Mouse (Mus musculus): ENCODE data around the gene Tenm3.

Tenm3 gene

DNA sequence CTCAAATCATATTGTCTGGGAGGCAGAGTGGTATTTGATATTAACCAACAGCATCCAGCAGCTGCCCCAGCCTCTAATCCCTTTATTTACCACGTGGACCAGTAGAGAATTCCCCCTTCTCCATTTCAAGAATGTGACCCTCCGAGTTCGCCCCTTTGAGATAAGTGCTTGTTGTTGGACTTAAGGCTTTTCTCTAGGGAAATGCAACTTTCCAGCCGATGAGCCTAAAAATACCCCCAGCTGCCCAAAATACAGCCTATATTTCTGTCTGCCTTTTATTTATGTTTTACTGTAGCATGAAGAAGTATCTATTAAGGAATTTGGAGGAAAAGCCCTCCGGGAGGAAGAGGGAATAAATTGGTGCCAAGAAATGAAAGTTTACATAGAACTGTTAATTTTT lies 251.9 kb downstream of the Tenm3 start:
- no peak for DNase-seq (ENCODE audit: low read depth, low spot score)

DNA sequence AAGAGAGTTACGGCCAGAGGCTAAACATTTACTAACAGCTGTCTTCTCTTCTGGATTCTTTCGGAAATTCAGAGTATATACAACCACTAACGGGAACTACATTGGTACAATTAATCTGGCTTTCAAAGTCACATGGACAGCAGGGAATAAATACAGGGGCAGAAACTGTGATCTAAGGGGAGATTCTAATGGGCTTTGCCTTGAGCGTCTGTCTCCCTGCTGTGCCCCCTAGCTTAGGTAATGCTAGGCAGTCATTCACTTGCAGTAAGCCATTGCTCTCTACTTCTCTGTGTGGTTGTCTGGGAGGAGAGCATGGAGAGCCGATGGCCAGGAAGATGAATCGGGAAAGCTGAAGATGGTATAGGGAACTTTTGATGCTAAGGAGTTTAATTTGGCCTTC lies 264.0 kb downstream of the Tenm3 start:
- DNase-seq (ENCODE audit: low read depth, low spot score): peak; percentile 27

DNA sequence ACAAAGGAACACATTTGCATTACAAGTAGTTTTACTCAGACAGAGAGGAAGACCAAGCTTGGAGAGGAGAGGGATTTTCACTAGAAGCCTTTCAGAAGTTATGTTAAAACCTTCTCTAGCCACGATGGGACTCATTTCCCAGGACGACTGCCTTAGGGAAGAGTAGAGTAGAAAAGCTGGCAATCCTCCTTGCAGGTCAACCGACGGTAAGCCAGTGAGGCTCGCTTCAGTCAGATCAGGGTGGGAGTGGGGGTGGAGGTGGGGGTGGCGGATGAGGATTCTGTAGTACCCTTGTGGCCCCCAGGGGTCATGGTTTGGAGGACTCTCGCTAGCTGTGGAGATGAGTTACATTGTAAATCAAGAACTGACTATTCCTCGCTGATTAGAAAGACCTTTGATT lies 264.6 kb downstream of the Tenm3 start:
- DNase-seq (ENCODE audit: low read depth, low spot score): peak; percentile 80

DNA sequence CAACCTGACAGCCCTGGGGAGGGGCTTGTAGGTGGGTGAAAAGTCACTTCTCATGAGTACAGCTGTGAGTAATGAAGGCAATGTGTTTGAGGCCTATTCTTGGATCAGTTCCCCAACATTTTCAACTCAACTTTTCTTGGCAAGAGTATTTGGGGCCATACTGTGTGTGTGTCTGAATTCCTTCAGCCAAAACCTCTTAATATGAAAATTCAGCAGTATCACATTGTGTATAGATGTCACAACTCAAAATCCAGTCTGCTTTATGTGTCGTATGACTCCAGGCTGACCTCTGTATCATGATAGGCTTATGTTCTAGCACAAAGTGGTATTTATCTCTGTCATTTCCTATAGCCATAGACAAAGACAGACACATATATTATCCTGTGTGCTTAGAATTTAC lies 270.8 kb downstream of the Tenm3 start:
- no peak for DNase-seq (ENCODE audit: low read depth, low spot score)

DNA sequence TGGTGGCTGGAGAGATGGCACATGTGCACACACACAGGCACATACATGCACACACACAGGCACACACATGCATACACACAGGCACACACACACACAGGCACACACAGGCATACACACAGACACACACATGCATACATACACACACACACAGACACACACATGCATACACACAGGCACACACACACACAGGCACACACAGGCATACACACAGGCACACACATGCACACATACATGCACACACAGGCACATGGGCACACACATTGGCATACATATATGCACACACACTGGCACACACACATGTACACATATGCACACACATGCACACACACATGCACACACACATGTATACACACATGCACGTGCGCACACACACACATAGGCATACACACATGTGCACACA lies 271.4 kb downstream of the Tenm3 start:
- DNase-seq (ENCODE audit: low read depth, low spot score): no peak

DNA sequence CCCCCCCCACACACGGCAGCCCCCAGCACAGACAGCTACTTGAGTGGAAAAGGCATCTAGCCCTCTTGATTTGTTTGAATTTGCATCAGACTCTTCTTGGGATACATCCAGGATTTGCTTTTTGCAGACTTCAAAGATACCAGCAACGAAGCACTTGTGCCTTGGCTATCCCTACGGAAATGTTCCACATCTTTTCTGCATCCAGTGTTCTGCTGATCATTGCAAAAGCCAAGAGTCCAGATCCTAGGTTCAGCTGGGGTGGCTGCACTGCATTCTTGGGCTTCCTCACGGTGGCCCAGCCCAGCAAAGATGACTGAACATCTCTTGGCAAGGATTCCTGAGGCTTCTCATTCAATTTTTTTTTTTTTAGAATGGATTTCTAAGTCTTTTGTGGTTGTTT lies 275.1 kb downstream of the Tenm3 start:
- DNase-seq (ENCODE audit: low read depth, low spot score): no peak

DNA sequence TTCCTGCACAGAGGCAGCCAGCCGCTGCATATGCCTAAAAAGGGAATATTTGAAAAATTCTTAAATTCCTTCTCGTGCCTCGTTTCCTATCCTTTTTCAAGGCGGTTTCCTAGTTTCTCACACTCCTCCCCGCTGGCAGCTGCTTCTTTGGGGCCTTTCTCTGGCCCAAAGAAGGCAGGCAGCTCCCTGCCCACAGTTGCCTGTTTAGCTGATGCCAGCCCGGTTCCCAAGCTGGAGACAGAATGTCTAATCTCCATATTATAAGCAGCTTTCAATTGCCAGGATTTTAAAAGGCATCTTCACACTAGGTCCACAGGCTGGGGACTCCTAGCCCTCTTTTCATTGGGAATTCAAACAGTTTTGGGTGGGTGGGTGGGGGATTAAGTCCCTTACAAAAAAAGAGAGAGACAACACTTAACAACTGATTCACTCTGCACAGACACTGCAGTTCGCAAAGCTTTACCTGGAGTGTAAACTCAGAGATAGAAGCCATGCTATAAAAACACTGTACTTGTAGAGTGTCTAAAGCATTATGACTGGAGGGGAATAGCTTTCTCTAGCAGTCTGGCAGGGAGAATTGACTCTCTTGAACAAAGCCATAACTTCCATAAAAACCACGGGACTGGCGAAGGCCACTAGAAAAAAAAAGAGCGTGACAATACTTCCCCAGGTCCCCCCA lies 275.7 kb downstream of the Tenm3 start:
- DNase-seq (ENCODE audit: low read depth, low spot score): no peak

DNA sequence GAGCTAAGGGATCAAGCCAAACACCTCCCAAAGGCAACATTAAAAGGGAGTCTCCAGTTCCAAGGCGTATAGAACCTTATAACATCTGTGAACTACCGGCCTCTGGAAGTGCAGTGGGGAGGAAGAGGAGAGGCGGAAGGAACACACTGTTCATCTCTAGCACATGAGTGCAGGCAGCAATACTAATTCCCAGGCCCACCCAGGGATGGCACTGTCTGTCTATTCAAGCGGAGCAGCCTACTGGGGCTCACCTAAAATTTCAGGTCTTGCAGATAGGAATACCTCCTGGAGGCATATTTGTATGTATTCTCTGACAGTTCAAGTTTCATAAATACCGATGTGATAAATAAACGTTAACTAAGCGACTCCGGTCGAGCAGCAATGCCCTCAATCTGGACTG lies 283.5 kb downstream of the Tenm3 start:
- no peak for DNase-seq (ENCODE audit: low read depth, low spot score)

DNA sequence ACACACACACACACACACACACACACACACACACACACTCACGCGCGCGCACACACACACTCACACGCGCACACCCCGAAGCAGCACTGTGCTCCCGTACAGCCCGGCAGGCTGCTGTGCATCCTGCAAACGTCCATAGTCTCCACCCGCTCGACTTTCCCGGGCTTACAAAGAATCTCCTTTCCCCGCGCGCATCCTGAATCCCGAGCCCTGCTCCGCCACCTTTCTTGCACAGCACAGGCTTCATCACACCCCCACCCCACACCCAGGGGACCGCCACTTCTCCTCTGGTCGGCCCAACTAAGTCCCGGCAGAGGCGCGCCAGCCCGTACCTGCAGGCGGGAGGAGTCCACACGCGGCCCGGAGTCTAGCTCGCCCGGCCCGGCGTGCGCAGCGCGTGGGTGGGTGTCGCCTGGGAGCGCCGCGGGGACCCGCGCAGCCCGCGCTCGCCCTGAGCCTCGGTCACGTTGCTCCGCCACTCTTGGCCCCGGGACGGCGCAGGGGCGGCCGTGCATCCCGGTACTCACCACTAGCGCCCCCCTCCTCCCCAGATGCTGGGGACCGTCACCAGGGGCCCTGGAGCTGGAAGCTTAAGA lies 288.1 kb downstream of the Tenm3 start:
- DNase-seq (ENCODE audit: low read depth, low spot score): peak; percentile 87

DNA sequence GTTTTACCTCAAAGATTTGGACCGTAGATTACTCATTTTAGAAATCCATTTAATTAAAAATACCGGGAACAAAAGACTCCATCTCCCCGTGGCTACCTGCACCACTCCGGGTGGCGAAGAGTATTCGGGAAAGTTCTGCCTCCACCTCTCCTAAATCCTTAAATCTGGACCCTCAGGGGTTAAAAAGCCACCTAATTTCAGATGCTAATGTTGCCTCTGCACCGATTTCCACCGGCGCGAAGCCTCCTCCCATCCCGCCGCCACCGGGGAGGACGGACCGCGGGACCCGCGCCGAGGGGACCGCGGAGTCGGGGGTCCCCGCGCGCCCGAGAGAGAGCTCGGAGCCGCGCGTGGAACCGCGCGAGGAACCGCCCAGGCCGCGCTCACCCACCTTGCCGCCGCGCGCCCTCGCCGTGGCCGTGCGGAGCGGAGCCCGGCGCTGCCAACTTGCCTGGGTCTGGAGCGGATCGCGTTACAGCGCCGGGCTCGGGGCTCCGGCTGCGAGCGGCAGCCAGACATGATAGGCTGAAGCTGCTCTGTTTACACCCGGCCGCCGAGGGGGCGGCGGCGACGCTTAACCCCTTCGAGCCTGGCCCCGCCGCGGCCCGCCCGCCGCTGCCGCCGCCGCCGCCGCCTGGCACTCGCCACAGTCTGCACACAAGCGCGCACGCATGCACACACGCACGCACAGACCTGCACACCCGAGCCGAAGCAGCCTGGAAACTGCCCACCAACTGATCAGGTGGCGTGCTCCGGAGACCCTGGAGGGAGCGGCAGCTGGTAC lies 288.8 kb downstream of the Tenm3 start:
- DNase-seq (ENCODE audit: low read depth, low spot score): peak; percentile 94

DNA sequence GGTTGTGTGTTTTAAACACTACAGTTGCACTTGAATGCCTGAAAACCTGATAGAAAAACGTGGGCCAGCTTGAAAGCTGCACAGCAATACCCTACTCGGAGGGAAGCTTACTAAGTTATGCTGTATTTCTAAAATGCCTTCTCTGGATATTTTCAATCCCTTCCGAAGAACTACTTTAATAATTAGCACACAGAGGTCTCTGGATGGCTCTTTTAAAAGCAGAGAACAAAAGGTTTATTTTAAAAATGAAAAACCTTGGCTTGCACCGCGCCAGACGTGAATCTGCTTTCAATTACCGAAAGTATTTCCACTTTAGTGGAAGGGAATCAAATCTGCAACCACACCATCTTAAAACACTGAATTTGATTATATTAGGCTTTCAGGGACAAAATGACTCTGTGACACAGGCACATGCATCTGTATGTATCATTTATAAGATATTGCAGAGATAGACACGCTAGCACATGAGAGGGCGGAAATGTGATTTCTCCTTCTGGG lies 289.9 kb downstream of the Tenm3 start:
- no peak for DNase-seq (ENCODE audit: low read depth, low spot score)

DNA sequence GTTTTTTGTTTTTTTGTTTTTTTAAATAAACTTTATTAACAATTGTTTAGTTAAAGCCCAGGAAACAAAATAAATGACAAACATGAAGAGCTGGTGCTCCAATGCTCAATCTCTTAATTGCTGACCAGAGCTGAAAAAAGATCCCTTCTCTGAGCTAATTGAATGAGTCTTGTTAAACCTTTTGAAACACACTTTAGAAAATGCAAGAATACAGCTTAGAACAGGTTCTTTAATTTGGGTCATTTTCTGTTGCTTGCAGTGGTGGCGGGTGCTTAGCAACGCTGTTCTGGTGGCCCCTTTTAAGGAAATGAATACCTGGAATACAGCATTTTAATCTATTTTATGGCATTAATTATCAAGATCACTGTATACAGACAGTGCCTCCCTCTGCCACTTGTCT lies 291.4 kb downstream of the Tenm3 start:
- no peak for DNase-seq (ENCODE audit: low read depth, low spot score)

DNA sequence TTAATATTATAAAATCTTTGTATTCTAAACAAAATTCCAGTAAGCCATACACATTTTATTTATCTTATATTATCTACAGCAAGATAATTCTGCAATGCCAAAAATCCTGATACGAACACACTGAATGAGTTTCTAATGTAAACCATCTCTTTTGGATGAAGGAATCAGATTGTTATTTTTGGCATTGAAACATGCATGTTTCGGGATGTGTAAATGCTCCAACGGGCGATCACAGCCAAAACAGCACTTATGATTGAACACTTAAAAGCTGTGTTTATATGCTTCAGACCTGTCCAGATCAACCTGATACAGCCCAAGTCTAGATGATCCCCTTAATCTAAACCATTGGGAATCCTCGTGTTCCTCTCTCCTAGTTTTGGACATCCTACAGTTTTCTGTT lies 292.4 kb downstream of the Tenm3 start:
- DNase-seq (ENCODE audit: low read depth, low spot score): no peak

DNA sequence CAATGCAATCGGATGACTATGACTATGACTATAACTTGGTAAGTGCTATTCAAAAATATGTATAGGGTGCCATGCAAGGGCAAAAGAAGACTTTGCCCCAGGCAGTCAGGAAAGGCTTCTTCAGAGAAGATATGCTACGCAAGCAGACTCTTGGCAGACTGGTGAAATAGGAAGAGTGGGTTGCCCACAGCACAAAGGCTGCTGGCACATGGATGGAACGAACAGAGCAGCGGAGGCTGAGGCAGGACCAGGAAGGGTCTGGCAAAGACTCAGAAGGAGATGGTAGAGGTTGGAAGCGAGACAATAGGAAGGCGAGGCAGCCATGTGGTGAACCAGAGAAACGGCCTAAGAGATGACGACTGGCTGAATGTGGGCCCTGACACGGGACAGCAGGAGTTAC lies 294.8 kb downstream of the Tenm3 start:
- DNase-seq (ENCODE audit: low read depth, low spot score): no peak

DNA sequence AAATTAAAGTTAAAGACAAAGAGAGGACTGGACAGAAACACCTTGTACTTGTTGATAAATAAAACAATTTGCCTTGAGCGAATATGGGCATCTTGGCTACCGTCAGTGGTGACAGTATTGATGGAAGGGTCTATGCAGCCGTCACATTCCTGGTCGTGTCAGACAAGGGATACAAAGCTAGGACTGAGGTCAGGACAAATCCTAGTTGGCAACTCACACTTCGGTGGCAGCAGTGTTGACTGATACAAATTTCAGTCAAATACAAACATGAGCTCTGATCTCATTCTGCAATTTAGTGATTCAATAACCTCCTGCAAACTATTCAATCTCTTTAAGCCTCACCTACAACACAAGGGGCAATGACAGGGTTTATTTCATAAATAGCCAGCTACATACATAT lies 298.1 kb downstream of the Tenm3 start:
- no peak for DNase-seq (ENCODE audit: low read depth, low spot score)

DNA sequence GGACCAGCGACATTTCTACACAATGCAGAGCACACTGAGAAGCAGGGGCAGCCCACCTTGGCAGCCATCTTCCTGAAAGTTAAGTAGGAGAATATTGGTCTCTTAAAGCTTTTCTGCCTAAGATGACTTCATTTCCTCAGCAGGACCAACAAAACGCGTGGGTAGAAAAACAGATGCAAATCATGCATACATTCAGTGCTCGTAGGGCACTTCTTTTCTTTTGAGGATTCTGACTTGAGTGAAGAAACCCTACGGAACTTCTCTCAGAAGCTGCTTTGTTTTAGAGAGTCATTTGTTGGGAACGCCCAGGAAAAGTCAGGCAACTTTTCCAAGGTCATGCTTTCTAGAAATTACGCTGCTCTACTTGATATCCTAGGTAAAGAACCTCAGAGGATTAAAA lies 298.9 kb downstream of the Tenm3 start:
- DNase-seq (ENCODE audit: low read depth, low spot score): no peak

DNA sequence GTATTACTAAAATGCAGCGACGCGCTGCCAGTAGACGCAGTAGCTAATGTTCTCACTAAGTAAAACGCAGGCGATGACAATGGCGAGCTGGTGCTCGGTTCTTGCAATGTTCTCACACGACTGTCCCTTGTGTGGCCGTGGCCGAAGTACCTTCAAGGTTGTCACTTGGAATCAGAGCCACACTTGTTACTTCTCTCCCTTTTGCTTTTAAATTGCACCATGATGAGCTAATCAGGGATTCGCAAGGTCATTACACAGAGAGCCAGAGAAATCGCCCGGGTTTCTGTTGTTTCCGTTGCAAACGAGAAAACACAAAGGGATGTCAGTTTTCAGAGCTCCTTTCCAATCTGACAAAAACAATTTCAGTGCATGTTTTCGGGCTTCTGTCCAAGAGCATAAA lies 301.6 kb downstream of the Tenm3 start:
- no peak for DNase-seq (ENCODE audit: low read depth, low spot score)

DNA sequence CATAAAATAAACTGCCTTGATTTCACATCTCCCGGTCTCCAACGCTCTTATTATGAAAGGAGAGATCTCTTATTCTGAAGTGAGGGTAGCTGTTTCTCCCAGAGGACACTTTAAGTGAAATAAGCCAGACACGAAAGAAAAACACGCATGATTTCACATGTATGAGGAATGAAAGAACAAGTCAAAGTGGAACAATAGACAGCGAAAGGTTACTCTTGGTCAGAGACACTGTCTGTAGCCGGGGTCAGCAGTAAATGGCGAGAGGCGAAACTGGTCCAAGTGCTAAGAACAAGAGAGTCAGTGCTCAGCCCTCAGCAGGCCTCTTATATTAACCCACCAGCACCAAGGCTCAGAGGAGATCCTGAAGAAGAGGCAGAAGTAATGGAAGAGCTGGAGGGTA lies 302.9 kb downstream of the Tenm3 start:
- DNase-seq (ENCODE audit: low read depth, low spot score): peak; percentile 19

DNA sequence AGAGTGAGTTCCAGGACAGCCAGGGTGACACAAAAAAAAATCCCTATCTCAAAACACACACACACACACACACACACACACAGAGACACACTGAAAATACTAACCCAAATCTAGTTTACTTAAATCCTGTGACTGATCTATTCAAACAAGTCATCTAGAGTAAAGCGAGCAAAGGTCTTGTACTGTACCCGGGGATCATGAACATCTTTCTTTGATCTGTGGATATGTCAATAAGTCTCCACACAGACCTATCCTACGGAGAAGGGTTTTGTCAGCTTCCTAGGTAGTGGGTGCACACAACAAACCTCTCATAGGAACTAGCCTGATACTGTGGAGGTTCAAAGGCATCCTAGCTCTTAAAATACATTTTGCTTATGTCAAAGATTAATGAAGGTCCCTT lies 307.9 kb downstream of the Tenm3 start:
- DNase-seq (ENCODE audit: low read depth, low spot score): no peak

DNA sequence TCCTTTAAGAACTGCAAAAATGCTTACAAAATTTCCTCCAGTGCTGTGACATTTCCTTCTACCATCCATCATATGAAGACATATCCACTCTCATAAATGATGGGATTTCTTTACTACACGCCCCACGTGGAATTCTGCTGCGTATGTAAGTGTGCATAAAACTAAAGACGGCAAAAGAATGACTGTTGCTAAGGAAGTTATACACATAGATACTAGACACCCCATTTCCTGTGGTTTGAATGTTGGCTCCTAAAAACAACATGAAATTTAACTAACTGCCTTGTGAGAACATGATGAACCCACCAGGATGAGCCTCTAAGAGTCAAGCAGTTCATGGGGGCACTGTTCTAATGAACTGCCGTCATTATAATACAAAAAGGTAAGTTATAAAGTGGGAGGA lies 312.0 kb downstream of the Tenm3 start:
- no peak for DNase-seq (ENCODE audit: low read depth, low spot score)

DNA sequence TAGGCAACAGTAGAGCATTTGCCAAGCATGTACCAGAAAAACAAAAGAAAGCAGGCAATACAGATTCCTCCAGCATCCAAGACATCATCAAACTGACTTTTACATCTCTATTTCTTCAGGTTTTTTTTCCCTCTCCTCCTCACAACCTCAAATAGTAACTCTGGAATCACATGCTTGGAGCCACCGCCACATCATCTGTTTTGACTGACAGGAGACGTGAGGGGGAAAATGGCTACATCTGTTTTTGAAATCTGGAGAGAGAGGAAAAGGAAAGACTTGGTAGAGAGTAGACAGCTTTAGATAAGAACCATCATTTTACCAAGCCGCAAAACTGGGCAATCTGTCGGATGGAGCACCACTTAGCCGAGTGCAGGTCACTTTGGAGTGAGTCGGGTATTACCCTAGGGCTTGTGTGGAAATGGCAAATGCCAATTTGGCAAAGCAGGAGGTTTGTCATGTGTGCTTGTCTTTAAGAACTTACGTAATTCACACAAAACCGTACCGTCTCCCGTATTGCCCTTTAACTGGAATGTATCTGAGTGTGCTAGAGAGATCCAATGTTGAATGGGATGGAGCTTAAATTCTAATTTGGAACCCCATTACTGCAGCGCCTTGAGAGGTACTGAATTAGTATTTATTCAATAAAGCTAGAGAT lies 312.7 kb downstream of the Tenm3 start:
- DNase-seq (ENCODE audit: low read depth, low spot score): no peak

DNA sequence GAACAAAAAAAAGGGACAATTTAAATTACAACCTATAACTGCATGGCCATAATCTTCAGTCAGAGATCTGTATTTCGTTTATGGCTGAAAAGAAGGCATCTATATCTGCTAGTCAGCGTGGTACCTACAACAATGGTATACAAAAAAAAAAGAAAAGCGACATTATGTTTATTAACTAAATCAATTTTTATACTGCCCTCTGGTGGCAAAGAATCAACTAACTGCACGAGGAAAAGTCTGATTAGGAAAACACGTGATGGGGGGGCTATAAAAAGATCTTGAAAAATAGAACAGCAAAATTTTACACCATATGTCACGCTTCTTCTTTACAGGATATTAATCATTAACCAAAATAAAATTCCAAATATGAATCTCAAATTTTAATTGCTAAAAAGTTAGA lies 316.3 kb downstream of the Tenm3 start:
- no peak for DNase-seq (ENCODE audit: low read depth, low spot score)
